Mouse (Mus musculus): ENCODE data around the gene Slc30a2. TPM values are rescaled to one million over a fixed set of nuclear protein-coding genes. Genes with fewer than 3 reads are reported as not detected.

Gene Slc30a2
- polyA plus RNA-seq, 1 experiment from 2014 or later = not detected

DNA sequence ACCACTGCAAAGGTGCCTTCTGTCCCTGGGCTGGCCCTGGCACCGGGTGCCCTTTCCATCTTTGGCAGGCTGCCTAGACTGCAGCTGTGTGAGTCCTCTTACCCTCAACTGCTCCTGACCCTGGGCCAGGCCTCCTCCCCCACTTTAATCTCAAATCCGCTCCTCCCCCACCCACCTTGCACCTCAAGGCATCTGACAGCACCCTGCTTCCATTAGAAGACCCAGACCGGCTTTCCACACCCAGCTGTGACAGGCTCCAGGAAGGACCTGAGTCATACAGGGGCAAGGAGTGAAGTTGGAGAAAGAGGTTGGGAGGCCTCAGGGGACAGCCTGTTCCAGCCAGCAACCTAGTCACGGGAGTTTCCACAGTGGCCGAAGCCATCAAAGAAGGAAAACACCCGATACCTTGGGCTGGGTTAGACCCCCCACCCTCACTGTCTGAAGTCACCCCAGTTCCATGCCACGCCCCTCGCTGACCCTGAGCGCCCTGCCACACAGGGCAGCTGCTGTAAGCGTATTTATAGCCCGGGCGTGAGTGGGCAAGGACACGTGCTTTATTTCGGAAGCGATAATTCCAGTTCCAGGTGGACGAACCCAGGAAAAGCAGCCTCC is 13.0 kb downstream of the Slc30a2 start:
- H3K4me2 ChIP-seq (replicated peaks; ENCODE audit: low read depth, low read length) = no peak overlapping the region

DNA sequence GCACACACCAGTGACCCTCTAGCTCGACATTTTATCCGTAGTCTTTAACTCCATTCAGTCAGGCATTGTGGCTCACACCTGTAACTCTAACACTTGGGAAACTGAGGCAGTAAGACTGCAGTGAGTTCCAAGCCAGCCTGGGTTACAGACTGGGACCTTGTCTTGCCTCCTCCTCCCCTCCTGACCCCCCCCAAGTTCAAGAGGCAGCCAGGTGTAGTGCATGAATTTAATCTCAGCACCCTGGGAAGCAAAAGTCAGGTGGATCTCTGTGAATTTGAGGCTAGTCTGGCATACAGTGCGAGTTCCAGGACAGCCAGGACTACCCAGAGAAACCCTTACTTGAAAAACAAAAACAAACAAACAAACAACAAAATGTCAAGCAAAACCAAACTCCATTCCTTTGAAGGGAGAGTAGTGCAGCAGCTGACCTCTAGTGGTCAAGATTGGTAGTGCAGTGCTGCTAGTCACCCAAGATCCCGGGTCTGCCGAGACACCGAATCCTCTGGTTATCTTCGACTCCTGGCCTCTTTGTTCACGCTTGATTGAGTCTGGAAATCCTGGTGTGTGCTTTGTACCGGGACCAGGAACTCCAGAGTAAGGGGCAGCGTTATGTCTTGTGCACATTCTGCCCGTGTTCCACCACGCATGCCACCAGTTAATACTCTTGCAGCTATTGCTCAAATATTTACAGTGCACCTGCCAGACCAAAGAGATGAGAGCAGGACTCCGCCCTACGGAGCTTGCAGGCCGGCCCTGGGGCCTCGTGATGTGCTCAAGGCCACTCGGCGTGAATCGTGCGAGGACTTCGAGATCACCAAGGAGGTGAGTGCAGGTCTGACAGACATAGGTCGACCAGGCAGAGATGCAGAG is 13.8 kb downstream of the Slc30a2 start:
- Histone ChIP-seq H3K9ac (replicated peaks; ENCODE audit: low read depth, low read length) (no peak overlapping the region), H3K9me3 (ENCODE audit: control insufficient read depth, low read depth, low read length) (no peaks in the 10 kb centered on the region), H3K4me2 (replicated peaks; ENCODE audit: low read depth, low read length) (peak overlapping the region; percentile 7; the same call in 1 of the 2 replicates), H3K4me1 (ENCODE audit: control insufficient read depth, insufficient read depth, low read length) (peaks cover 11% of the 10 kb centered on the region; the same call in 1 of the 2 replicates), H3K27me3 (ENCODE audit: control insufficient read depth, insufficient read depth, low read length) (no peaks in the 10 kb centered on the region), H3K36me3 (ENCODE audit: control insufficient read depth, insufficient read depth, low read length) (no peaks in the 10 kb centered on the region), H3K27ac (ENCODE audit: low read length) (no peak overlapping the region), H3K4me3 (ENCODE audit: low read depth, low read length) (no peak overlapping the region)
- 18% methylated on average over 22 of the region's 22 CpGs for WGBS
- ATAC-seq (ENCODE audit: insufficient number of reproducible peaks, insufficient read depth, low FRiP score, low read depth) = peak; percentile 28; the same call in 1 of the 2 replicates

More for the DNA sequence above, 13.0 kb downstream of the Slc30a2 start:
- ATAC-seq (ENCODE audit: insufficient number of reproducible peaks, insufficient read depth, low FRiP score, low read depth) = 0 out of 2 replicates have a peak, but pooled peaks have one; percentile 24
- Histone ChIP-seq H3K36me3 (ENCODE audit: control insufficient read depth, insufficient read depth, low read length) (no peaks in the 10 kb centered on the region), H3K27me3 (ENCODE audit: control insufficient read depth, insufficient read depth, low read length) (no peaks in the 10 kb centered on the region), H3K4me3 (ENCODE audit: low read depth, low read length) (no peak overlapping the region), H3K9me3 (ENCODE audit: control insufficient read depth, low read depth, low read length) (no peaks in the 10 kb centered on the region), H3K9ac (replicated peaks; ENCODE audit: low read depth, low read length) (no peak overlapping the region), H3K4me1 (ENCODE audit: control insufficient read depth, insufficient read depth, low read length) (peaks cover 11% of the 10 kb centered on the region; the same call in 1 of the 2 replicates), H3K27ac (ENCODE audit: low read length) (no peak overlapping the region)
- 36% methylated on average over 16 of the region's 16 CpGs for WGBS

DNA sequence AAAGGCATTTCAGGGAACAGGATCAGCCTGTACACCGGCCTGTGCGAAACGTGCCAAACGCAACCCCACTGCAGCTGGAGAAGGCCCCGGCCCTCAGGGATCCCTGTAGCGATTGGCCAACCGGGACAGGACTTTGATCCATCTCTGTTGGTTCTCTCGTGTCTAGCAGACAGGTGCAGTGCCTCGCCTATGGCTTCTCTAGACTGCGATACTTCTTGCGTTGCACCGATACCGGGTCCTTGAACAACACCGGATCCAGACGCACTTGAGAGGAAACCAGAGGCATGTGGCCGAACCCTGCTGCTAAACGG is 14.4 kb downstream of the Slc30a2 start:
- 40% methylated on average over 17 of the region's 17 CpGs for WGBS
- no peak overlapping the region for H3K9ac ChIP-seq (replicated peaks; ENCODE audit: low read depth, low read length)
- H3K4me1 ChIP-seq (ENCODE audit: control insufficient read depth, insufficient read depth, low read length) = peaks cover 11% of the 10 kb centered on the region; the same call in 1 of the 2 replicates

DNA sequence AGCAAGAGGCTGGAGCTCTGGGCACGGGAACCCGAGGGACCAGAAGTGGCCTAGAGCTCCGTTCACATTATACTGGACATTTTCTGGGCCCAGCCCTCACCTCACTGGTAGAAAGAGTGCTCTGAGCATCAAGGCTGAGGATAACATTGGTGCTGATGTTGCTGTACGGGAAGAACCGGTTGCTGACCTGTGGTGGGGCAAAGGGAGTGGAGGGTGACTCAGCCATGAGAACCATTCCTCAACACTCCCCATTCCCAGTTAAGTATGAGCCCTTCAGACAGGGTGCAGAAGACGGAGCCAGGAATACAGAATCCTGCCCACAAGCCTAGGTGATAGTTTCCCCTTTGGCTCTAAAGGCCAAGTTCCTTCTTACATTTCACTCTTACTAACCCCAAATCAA is 16.7 kb downstream of the Slc30a2 start:
- Histone ChIP-seq H3K27ac (ENCODE audit: low read length) (no peak overlapping the region), H3K27me3 (ENCODE audit: control insufficient read depth, insufficient read depth, low read length) (no peaks in the 10 kb centered on the region), H3K4me2 (replicated peaks; ENCODE audit: low read depth, low read length) (no peak overlapping the region), H3K9ac (replicated peaks; ENCODE audit: low read depth, low read length) (no peak overlapping the region), H3K4me1 (ENCODE audit: control insufficient read depth, insufficient read depth, low read length) (peaks cover 17% of the 10 kb centered on the region; the same call in 1 of the 2 replicates), H3K4me3 (ENCODE audit: low read depth, low read length) (no peak overlapping the region), H3K36me3 (ENCODE audit: control insufficient read depth, insufficient read depth, low read length) (no peaks in the 10 kb centered on the region), H3K9me3 (ENCODE audit: control insufficient read depth, low read depth, low read length) (no peaks in the 10 kb centered on the region)
- ATAC-seq (ENCODE audit: insufficient number of reproducible peaks, insufficient read depth, low FRiP score, low read depth) = no peak
- 86% methylated on average over 6 of the region's 6 CpGs for WGBS

More for the DNA sequence above, 14.4 kb downstream of the Slc30a2 start:
- Histone ChIP-seq H3K4me2 (replicated peaks; ENCODE audit: low read depth, low read length) (0 out of 2 replicates have a peak overlapping the region, but pooled peaks have one; percentile 7), H3K27ac (ENCODE audit: low read length) (no peak overlapping the region), H3K9me3 (ENCODE audit: control insufficient read depth, low read depth, low read length) (no peaks in the 10 kb centered on the region), H3K4me3 (ENCODE audit: low read depth, low read length) (no peak overlapping the region), H3K27me3 (ENCODE audit: control insufficient read depth, insufficient read depth, low read length) (no peaks in the 10 kb centered on the region), H3K36me3 (ENCODE audit: control insufficient read depth, insufficient read depth, low read length) (no peaks in the 10 kb centered on the region)
- ATAC-seq (ENCODE audit: insufficient number of reproducible peaks, insufficient read depth, low FRiP score, low read depth) = no peak

DNA sequence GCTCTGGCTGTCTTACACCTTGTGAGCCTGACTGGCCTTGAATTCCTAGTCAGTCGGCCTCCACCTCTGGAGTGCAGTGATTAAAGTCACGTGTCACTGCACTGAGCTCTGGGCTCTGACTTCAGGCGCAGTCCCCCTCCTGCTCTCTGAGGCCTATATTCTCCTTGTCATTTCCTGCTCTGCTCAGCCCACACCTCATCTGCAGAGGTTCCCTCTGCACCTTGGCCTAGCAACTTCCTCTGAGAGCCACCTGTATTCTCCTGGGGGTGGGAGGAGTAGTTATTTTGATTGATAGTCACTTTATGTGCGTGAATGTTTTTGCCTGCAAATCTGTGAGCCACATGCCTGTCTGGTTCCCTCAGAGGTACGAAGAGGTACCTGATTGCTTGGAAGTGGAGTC is 18.2 kb downstream of the Slc30a2 start:
- 0 out of 2 replicates have a peak overlapping the region, but pooled peaks have one; percentile 3 for H3K27ac ChIP-seq (ENCODE audit: low read length)
- ATAC-seq (ENCODE audit: insufficient number of reproducible peaks, insufficient read depth, low FRiP score, low read depth) = no peak; the same call in 1 of the 2 replicates
- 31% methylated on average over 5 of the region's 5 CpGs for WGBS

DNA sequence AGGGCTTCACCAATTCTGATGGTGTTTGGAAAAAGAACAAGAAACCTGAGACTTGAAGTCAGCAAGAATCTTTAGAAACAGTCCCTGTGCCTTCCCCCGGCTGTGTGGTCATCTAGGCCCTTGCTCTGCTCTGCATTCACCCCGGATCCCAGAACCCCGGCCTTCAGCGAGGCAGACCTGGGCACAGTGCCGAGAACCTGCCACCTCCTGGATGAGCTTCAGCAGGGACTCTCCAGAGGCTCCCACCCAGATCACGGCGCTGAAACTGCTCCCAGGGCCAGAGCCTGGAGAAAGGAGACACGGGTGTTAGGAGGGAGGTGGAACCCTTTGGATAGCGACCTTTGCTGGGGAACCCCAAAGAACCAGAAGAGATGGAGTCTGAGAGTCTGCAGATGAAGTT is 19.1 kb downstream of the Slc30a2 start:
- Histone ChIP-seq H3K4me1 (ENCODE audit: control insufficient read depth, insufficient read depth, low read length) (peaks cover 7% of the 10 kb centered on the region; the same call in 1 of the 2 replicates), H3K27me3 (ENCODE audit: control insufficient read depth, insufficient read depth, low read length) (no peaks in the 10 kb centered on the region), H3K27ac (ENCODE audit: low read length) (no peak overlapping the region), H3K4me2 (replicated peaks; ENCODE audit: low read depth, low read length) (no peak overlapping the region), H3K36me3 (ENCODE audit: control insufficient read depth, insufficient read depth, low read length) (no peaks in the 10 kb centered on the region), H3K4me3 (ENCODE audit: low read depth, low read length) (no peak overlapping the region), H3K9me3 (ENCODE audit: control insufficient read depth, low read depth, low read length) (no peaks in the 10 kb centered on the region), H3K9ac (replicated peaks; ENCODE audit: low read depth, low read length) (no peak overlapping the region)
- 64% methylated on average over 9 of the region's 9 CpGs for WGBS
- ATAC-seq (ENCODE audit: insufficient number of reproducible peaks, insufficient read depth, low FRiP score, low read depth) = no peak

More for the DNA sequence above, 18.2 kb downstream of the Slc30a2 start:
- Histone ChIP-seq H3K36me3 (ENCODE audit: control insufficient read depth, insufficient read depth, low read length) (no peaks in the 10 kb centered on the region), H3K9ac (replicated peaks; ENCODE audit: low read depth, low read length) (no peak overlapping the region), H3K4me3 (ENCODE audit: low read depth, low read length) (no peak overlapping the region), H3K9me3 (ENCODE audit: control insufficient read depth, low read depth, low read length) (no peaks in the 10 kb centered on the region), H3K4me2 (replicated peaks; ENCODE audit: low read depth, low read length) (no peak overlapping the region), H3K27me3 (ENCODE audit: control insufficient read depth, insufficient read depth, low read length) (no peaks in the 10 kb centered on the region), H3K4me1 (ENCODE audit: control insufficient read depth, insufficient read depth, low read length) (peaks cover 9% of the 10 kb centered on the region; the same call in 1 of the 2 replicates)

DNA sequence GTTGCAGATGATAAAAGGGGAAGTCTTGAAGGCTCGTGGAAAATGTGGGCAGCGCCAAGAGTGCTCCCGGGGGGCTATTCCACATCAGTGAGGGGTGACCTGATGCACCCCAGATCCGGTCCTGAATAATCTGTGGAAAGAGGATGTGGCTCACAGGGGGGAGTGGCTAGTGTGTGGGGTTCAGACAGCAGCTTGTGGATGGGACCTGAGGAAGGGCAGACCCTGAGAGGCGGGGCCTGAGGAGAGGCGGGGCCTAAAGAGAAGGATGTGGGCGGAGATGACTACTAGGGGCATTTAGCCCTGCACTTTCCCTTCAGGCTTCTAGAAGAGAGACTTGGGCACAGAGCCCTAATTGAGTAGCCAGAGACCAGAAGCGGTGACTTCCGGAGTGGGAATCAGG is 19.6 kb downstream of the Slc30a2 start:
- H3K4me1 ChIP-seq (ENCODE audit: control insufficient read depth, insufficient read depth, low read length) = peaks cover 5% of the 10 kb centered on the region; the same call in 1 of the 2 replicates
- 26% methylated on average over 9 of the region's 9 CpGs for WGBS
- H3K27ac ChIP-seq (ENCODE audit: low read length) = no peak overlapping the region
- no peak for ATAC-seq (ENCODE audit: insufficient number of reproducible peaks, insufficient read depth, low FRiP score, low read depth)
- H3K9me3 ChIP-seq (ENCODE audit: control insufficient read depth, low read depth, low read length) = no peaks in the 10 kb centered on the region
- H3K36me3 ChIP-seq (ENCODE audit: control insufficient read depth, insufficient read depth, low read length) = no peaks in the 10 kb centered on the region
- no peak overlapping the region for H3K4me3 ChIP-seq (ENCODE audit: low read depth, low read length)
- H3K27me3 ChIP-seq (ENCODE audit: control insufficient read depth, insufficient read depth, low read length) = no peaks in the 10 kb centered on the region
- no peak overlapping the region for H3K4me2 ChIP-seq (replicated peaks; ENCODE audit: low read depth, low read length)
- no peak overlapping the region for H3K9ac ChIP-seq (replicated peaks; ENCODE audit: low read depth, low read length)

DNA sequence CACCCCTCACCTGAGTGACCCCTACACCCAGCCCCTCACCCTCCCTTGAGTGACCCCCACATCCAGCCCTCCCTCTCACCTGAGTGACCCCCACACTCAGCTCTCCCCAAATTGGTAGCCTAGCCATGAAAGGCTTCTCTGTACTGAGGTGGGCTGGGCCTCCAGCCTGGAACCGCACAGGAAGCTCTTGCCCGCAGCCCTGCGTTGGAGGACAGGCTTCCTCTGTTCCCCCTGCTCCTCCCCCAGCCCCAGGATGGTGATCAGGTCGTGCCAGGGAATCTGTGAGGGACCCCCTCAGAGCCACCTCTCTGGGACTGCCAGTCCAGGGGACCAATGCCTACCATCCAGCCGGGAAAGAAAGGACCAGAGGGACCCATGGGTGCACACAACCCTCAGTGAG is 22.3 kb downstream of the Slc30a2 start:
- Histone ChIP-seq H3K4me3 (ENCODE audit: low read depth, low read length) (no peak overlapping the region), H3K9me3 (ENCODE audit: control insufficient read depth, low read depth, low read length) (no peaks in the 10 kb centered on the region), H3K36me3 (ENCODE audit: control insufficient read depth, insufficient read depth, low read length) (no peaks in the 10 kb centered on the region), H3K9ac (replicated peaks; ENCODE audit: low read depth, low read length) (no peak overlapping the region), H3K27ac (ENCODE audit: low read length) (no peak overlapping the region), H3K4me2 (replicated peaks; ENCODE audit: low read depth, low read length) (no peak overlapping the region), H3K27me3 (ENCODE audit: control insufficient read depth, insufficient read depth, low read length) (no peaks in the 10 kb centered on the region), H3K4me1 (ENCODE audit: control insufficient read depth, insufficient read depth, low read length) (peaks cover 7% of the 10 kb centered on the region; the same call in 1 of the 2 replicates)
- 44% methylated on average over 5 of the region's 5 CpGs for WGBS
- ATAC-seq (ENCODE audit: insufficient number of reproducible peaks, insufficient read depth, low FRiP score, low read depth) = no peak
